In genomic region chr5:9829750-9830149, GRCm38 (mm10) we compare ENCODE assay signal across 15 mouse cellular contexts.
"Had no signal": no experiment of that assay in that cellular context is flagged by ENCODE, and none has a peak within 500 bp of the region (broad histone marks: within the 10 kb centered on the region; RNA-seq: fewer than 3 reads in every experiment).

No protein-coding gene starts in this region.

- H3K4me3 ChIP-seq: neural tube, embryonic 12.5 days; neural tube, embryonic 13.5 days; neural tube, embryonic 15.5 days; stomach, embryonic 15.5 days had no signal

- DNase-seq: retina, postnatal 1 day; right cerebral cortex, postnatal 25 days; right cerebral cortex, postnatal 4 days; spleen, adult 18-20 months; thymus, adult 18-20 months; thymus, adult 2 months; thymus, postnatal 14 days; thymus, postnatal 25 days; thymus, postnatal 36 days; thymus, postnatal 4 days had no signal

- H3K9me3 ChIP-seq: neural tube, embryonic 12.5 days; neural tube, embryonic 13.5 days; neural tube, embryonic 15.5 days; stomach, embryonic 15.5 days had no signal

- H3K4me1 ChIP-seq: neural tube, embryonic 12.5 days; neural tube, embryonic 13.5 days; neural tube, embryonic 15.5 days; stomach, embryonic 15.5 days had no signal

- H3K4me2 ChIP-seq: neural tube, embryonic 12.5 days; neural tube, embryonic 13.5 days; neural tube, embryonic 15.5 days; stomach, embryonic 15.5 days had no signal

- H3K27me3 ChIP-seq: neural tube, embryonic 12.5 days; neural tube, embryonic 13.5 days; neural tube, embryonic 15.5 days; stomach, embryonic 15.5 days had no signal

- H3K36me3 ChIP-seq: neural tube, embryonic 12.5 days; neural tube, embryonic 13.5 days; neural tube, embryonic 15.5 days; stomach, embryonic 15.5 days had no signal

- H3K27ac ChIP-seq: neural tube, embryonic 12.5 days; neural tube, embryonic 13.5 days; neural tube, embryonic 15.5 days; stomach, embryonic 15.5 days; stomach, postnatal 0 days had no signal

- H3K9ac ChIP-seq: neural tube, embryonic 12.5 days; neural tube, embryonic 13.5 days; neural tube, embryonic 15.5 days; stomach, embryonic 15.5 days had no signal
